Mouse (Mus musculus) adrenal gland, postnatal 25 days (tissue): ENCODE data around the gene Proser3. TPM values are rescaled to one million over a fixed set of nuclear protein-coding genes. Genes with fewer than 3 reads are reported as not detected.

Experiments used
- DNase-seq: peaks from one replicate; pipeline ENCODE4 v3.0.0; 2021; ENCODE audit warnings: mixed read lengths
- microRNA-seq, 2 experiments: library from miRNA; unstranded; fragments of <30 nt; microRNA quantifications; one replicate each; pipeline ENCODE4 v1.2.0; 2021
- total RNA-seq: library from RNA; stranded (reverse); gene quantifications from 2 replicates; pipeline ENCODE4 v1.2.3, GENCODE M21; 2021

Gene Proser3
- total RNA-seq, 1 experiment from 2014 or later = 14.8 TPM

DNA sequence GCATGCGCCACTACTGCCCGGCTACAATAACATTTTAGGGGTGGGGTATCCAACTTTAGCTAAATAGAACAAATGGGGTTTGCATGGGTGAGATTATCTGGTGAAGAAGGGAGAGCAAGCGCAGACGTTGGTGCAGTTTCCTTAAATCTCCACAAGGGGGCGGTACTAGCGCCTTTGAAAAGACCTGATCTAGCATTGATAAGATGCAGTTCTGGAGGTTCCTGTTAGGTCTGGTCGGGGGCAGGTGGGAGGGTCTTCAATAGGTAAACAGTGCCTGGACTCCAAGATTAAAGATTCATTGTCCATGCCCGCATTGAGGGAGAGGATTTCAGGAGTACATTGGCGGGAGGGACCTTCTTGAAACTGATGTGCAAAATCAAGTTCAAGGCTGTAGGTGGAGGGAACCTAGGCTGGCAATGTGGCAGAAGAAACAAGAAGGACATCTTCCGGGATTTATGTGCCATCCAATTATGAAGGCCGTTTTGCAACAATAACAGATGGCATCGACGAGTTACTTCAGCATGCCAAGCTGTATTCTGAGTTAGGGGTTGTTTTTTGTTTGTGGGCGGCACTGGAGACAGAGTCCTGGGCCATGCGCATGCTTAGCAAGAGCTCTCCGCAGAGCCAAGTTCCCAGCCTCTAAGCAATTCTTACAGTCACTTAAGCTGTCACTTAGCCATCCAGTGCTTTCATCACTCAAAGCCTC, 61.7 kb downstream of the Proser3 start:
- DNase-seq = no peak

Small RNA genes within 50 kb of the gene (microRNA-seq; reads per million reads assigned to microRNA genes)
- gene Gm38670 (1.4 to 1.7 reads per million in 2 experiments), gene Mir3569 (0 to 0.34 reads per million in 2 experiments)

Other genes starting within 250 kb of the Proser3 start
- 51.6 and 59.2 TPM in 2 replicates for gene Alkbh6, start 243.6 kb downstream of the Proser3 start, total RNA-seq
- gene Syne4, start 237.5 kb downstream of the Proser3 start, total RNA-seq = 29.0 and 41.3 TPM in 2 replicates
- gene E130208F15Rik, start 230.6 kb downstream of the Proser3 start, total RNA-seq = 1.5 and 2.0 TPM in 2 replicates
- gene Sdhaf1, start 228.4 kb downstream of the Proser3 start, total RNA-seq = 13.1 and 14.1 TPM in 2 replicates
- gene Lrfn3, start 189.5 kb downstream of the Proser3 start, total RNA-seq = 16.6 and 19.4 TPM in 2 replicates
- gene Tyrobp, start 138.5 kb downstream of the Proser3 start, total RNA-seq = 14.9 and 15.0 TPM in 2 replicates
- gene Hcst, start 132.4 kb downstream of the Proser3 start, total RNA-seq = 2.6 TPM in 1 of 2 replicates, not detected in the other
- gene Nfkbid, start 130.6 kb downstream of the Proser3 start, total RNA-seq = 1.2 and 2.1 TPM in 2 replicates
- gene Aplp1, start 106.8 kb downstream of the Proser3 start, total RNA-seq = 19.6 and 29.9 TPM in 2 replicates
- gene Kirrel2, start 94.6 kb downstream of the Proser3 start, total RNA-seq = not detected in 2 replicates
- gene Nphs1, start 94.0 kb downstream of the Proser3 start, total RNA-seq = not detected in 2 replicates
- gene Prodh2, start 58.7 kb downstream of the Proser3 start, total RNA-seq = 1.6 TPM in 1 of 2 replicates, not detected in the other
- 5.6 and 7.4 TPM in 2 replicates for gene Arhgap33, start 17.2 kb downstream of the Proser3 start, total RNA-seq
- 30.2 and 33.5 TPM in 2 replicates for gene Hspb6, start 121 bp downstream of the Proser3 start, total RNA-seq
- 56.9 and 67.6 TPM in 2 replicates for gene Lin37, start 7.5 kb upstream of the Proser3 start, total RNA-seq
- gene U2af1l4, start 11.0 kb upstream of the Proser3 start, total RNA-seq = 71.9 and 81.8 TPM in 2 replicates
- 6.3 and 8.0 TPM in 2 replicates for gene Gm49396, start 11.0 kb upstream of the Proser3 start, total RNA-seq
- 148 and 160 TPM in 2 replicates for gene Psenen, start 11.3 kb upstream of the Proser3 start, total RNA-seq
- gene Igflr1, start 13.1 kb upstream of the Proser3 start, total RNA-seq = 4.4 and 6.7 TPM in 2 replicates
- 60.7 and 73.7 TPM in 2 replicates for gene Kmt2b, start 36.4 kb upstream of the Proser3 start, total RNA-seq
- gene Zbtb32, start 46.6 kb upstream of the Proser3 start, total RNA-seq = 0.33 and 0.71 TPM in 2 replicates
- 0.36 TPM in 1 of 2 replicates, not detected in the other for gene Upk1a, start 60.5 kb upstream of the Proser3 start, total RNA-seq
- 1,003 and 1,219 TPM in 2 replicates for gene Cox6b1, start 73.9 kb upstream of the Proser3 start, total RNA-seq
- not detected in 2 replicates for gene Etv2, start 83.6 kb upstream of the Proser3 start, total RNA-seq
- gene Rbm42, start 98.0 kb upstream of the Proser3 start, total RNA-seq = 78.4 and 87.5 TPM in 2 replicates
- gene Haus5, start 112.7 kb upstream of the Proser3 start, total RNA-seq = 12.6 and 13.5 TPM in 2 replicates
- gene Pmis2, start 119.3 kb upstream of the Proser3 start, total RNA-seq = not detected in 2 replicates
- gene 2200002J24Rik, start 146.6 kb upstream of the Proser3 start, total RNA-seq = 5.5 and 11.1 TPM in 2 replicates
- gene Atp4a, start 159.9 kb upstream of the Proser3 start, total RNA-seq = 3.6 and 3.8 TPM in 2 replicates
- gene Tmem147, start 177.2 kb upstream of the Proser3 start, total RNA-seq = 209 TPM in 2 replicates
- gene Gapdhs, start 191.4 kb upstream of the Proser3 start, total RNA-seq = not detected in 2 replicates
- 310 and 338 TPM in 2 replicates for gene Sbsn, start 199.2 kb upstream of the Proser3 start, total RNA-seq
- 1.4 and 2.6 TPM in 2 replicates for gene Dmkn, start 211.5 kb upstream of the Proser3 start, total RNA-seq
- not detected in 2 replicates for gene Krtdap, start 235.6 kb upstream of the Proser3 start, total RNA-seq